Mouse (Mus musculus): ENCODE measurements around the gene 9230113P08Rik.
"Not testable (repeated sequence)": the region's sequence is repeated elsewhere in the genome, so short reads cannot be mapped to it uniquely, and the experiment has no call there.

9230113P08Rik gene

GRCm38 (mm10) chr9:35908123-35908522, at the start of gene 9230113P08Rik:
9230113P08Rik (plus strand) TSS chr9:35908423.
- DNase-seq (ENCODE audit: low spot score), result not testable (repeated sequence)

DNA sequence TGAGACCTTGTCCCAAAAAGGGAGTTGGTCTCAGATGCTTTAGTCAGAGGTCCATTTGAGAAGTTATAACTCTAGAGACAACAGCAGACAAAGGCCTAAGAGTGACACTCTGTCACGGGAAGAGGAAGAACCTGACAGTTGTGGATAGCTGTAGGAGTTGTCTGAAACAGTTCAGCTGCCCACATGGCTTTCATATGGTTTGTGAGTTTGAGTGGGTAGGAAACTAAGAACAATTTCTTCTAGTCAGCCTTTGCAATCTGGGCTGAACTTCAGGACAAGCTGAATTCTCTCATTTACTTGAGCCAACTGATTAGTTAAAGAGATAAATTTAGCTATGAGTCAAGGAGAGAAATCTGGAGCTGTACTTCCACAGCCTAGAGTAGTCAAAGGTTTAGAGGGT, 15.1 kb upstream of the 9230113P08Rik start:
- DNase-seq (ENCODE audit: low spot score), result peak; percentile 13

GRCm38 (mm10) chr9:35904494-35904893, 3.7 kb upstream of the 9230113P08Rik start:
- peak; percentile 30 for DNase-seq (ENCODE audit: low spot score)

- DNase-seq (ENCODE audit: low spot score), result no peak
Observed at GRCm38 (mm10) chr9:35930817-35931216, 22.6 kb downstream of the 9230113P08Rik start.
